Mouse (Mus musculus) MEL (cell line): Measurements from ENCODE around the gene Plekhj1. TPM values are rescaled to one million over a fixed set of nuclear protein-coding genes. Genes with fewer than 3 reads are reported as not detected.

Experiments
- DNase-seq: peaks from one replicate; pipeline ENCODE4 v3.0.0; 2011; ENCODE audit warnings: low read depth, low spot score
- H3K27ac ChIP-seq: 2 replicates; pipeline ENCODE4 v1.5.1; 2012; ENCODE audit warnings: low read depth, mild to moderate bottlenecking, control low read depth, low read length, moderate library complexity; ENCODE audit not compliant: control insufficient read depth
- H3K27me3 ChIP-seq, 2 experiments: fragments of 150-350 bp in 1 of 2; sonication (generic) in 1 of 2; 2 replicates each; pipeline ENCODE4 v1.6.1; 2012; ENCODE audit warnings: low read length in 2 of 2, mild to moderate bottlenecking in 2 of 2, improper control_type of control experiment in 1 of 2, moderate library complexity in 1 of 2; ENCODE audit not compliant: insufficient read depth in 2 of 2, control insufficient read depth in 1 of 2
- H3K36me3 ChIP-seq, 2 experiments: 2 replicates each; pipeline ENCODE4 v1.6.1; 2012 to 2014; ENCODE audit warnings: low read length in 2 of 2, improper control_type of control experiment in 1 of 2, inconsistent platforms in 1 of 2, mild to moderate bottlenecking in 1 of 2; ENCODE audit not compliant: insufficient read depth in 2 of 2, control insufficient read depth in 1 of 2
- H3K4me1 ChIP-seq, 2 experiments: fragments of 150-350 bp in 1 of 2; sonication (generic) in 1 of 2; 2 replicates each; pipeline ENCODE4 v1.6.1; 2012; ENCODE audit warnings: low read length in 2 of 2, improper control_type of control experiment in 1 of 2, mild to moderate bottlenecking in 1 of 2; ENCODE audit not compliant: insufficient read depth in 2 of 2, control insufficient read depth in 1 of 2
- H3K4me3 ChIP-seq, 2 experiments: fragments of 150-350 bp in 1 of 2; sonication (generic) in 1 of 2; 2 replicates each; pipeline ENCODE4 v1.5.1; 2012; ENCODE audit warnings: low read depth in 2 of 2, low read length in 2 of 2, mild to moderate bottlenecking in 2 of 2, moderate library complexity in 2 of 2, control low read depth in 1 of 2, improper control_type of control experiment in 1 of 2; ENCODE audit not compliant: control insufficient read depth in 1 of 2, insufficient read depth in 1 of 2
- H3K79me2 ChIP-seq: 2 replicates; pipeline ENCODE4 v1.6.1; 2012; ENCODE audit warnings: mild to moderate bottlenecking, low read length, moderate library complexity; ENCODE audit not compliant: control insufficient read depth, poor library complexity, insufficient read depth
- H3K9ac ChIP-seq: 2 replicates; pipeline ENCODE4 v1.6.1; 2012; ENCODE audit warnings: low read depth, mild to moderate bottlenecking, control low read depth, low read length, moderate library complexity; ENCODE audit not compliant: control insufficient read depth, poor library complexity, severe bottlenecking
- H3K9me3 ChIP-seq: fragments of 150-350 bp; sonication (generic); replicated peaks from 2 replicates; pipeline ENCODE4 v1.6.1; 2012; ENCODE audit warnings: mild to moderate bottlenecking, low read length, improper control_type of control experiment, moderate library complexity; ENCODE audit not compliant: insufficient read depth
- BHLHE40 ChIP-seq: IDR thresholded peaks from 2 replicates; pipeline ENCODE4 v1.6.1; 2012; ENCODE audit warnings: low read depth, mild to moderate bottlenecking, inconsistent platforms, low read length, improper control_type of control experiment, borderline replicate concordance
- CHD1 ChIP-seq: IDR thresholded peaks from 2 replicates; pipeline ENCODE4 v1.6.1; 2012; ENCODE audit warnings: low read depth, mild to moderate bottlenecking, inconsistent platforms, low read length, improper control_type of control experiment
- CHD2 ChIP-seq: IDR thresholded peaks from 2 replicates; pipeline ENCODE4 v1.6.1; 2011; ENCODE audit warnings: low read length, improper control_type of control experiment
- CTCF ChIP-seq, 3 experiments: IDR thresholded peaks in 2 of 3; conservative IDR thresholded peaks in 1 of 3; 2 replicates each; pipeline ENCODE4 v1.5.1; 2011 to 2012; ENCODE audit warnings: low read length in 3 of 3, low read depth in 2 of 3, mild to moderate bottlenecking in 2 of 3, improper control_type of control experiment in 1 of 3, inconsistent platforms in 1 of 3, mixed read lengths in 1 of 3, moderate library complexity in 1 of 3; ENCODE audit not compliant: control insufficient read depth in 1 of 3, insufficient read depth in 1 of 3, poor library complexity in 1 of 3, severe bottlenecking in 1 of 3
- JUND ChIP-seq: IDR thresholded peaks from 2 replicates; pipeline ENCODE4 v1.6.1; 2011; ENCODE audit warnings: low read depth, mild to moderate bottlenecking, improper control_type of control experiment, low read length
- MAFK ChIP-seq: IDR thresholded peaks from 2 replicates; pipeline ENCODE4 v1.6.1; 2011; ENCODE audit warnings: low read depth, mild to moderate bottlenecking, low read length, improper control_type of control experiment, borderline replicate concordance
- MYB ChIP-seq: IDR thresholded peaks from 2 replicates; pipeline ENCODE4 v1.6.1; 2011; ENCODE audit warnings: mild to moderate bottlenecking, low read depth, low read length, improper control_type of control experiment
- NELFE ChIP-seq: IDR thresholded peaks from 2 replicates; pipeline ENCODE4 v1.6.1; 2011; ENCODE audit warnings: low read depth, low read length, improper control_type of control experiment
- NRF1 ChIP-seq: IDR thresholded peaks from 2 replicates; pipeline ENCODE4 v1.6.1; 2014; ENCODE audit warnings: low read depth, mild to moderate bottlenecking, inconsistent platforms, low read length, improper control_type of control experiment, moderate library complexity; ENCODE audit not compliant: poor library complexity, insufficient read depth, severe bottlenecking
- POLR2A ChIP-seq, 2 experiments: IDR thresholded peaks; 2 replicates each; pipeline ENCODE4 v1.6.1; 2011 to 2012; ENCODE audit warnings: low read length in 2 of 2, mild to moderate bottlenecking in 2 of 2, control low read depth in 1 of 2, improper control_type of control experiment in 1 of 2, low read depth in 1 of 2, moderate library complexity in 1 of 2; ENCODE audit not compliant: control insufficient read depth in 1 of 2, insufficient read depth in 1 of 2, poor library complexity in 1 of 2
- RCOR1 ChIP-seq: IDR thresholded peaks from 2 replicates; pipeline ENCODE4 v1.6.1; 2012; ENCODE audit warnings: low read depth, mild to moderate bottlenecking, inconsistent platforms, low read length, improper control_type of control experiment
- SIN3A ChIP-seq: IDR thresholded peaks from 2 replicates; pipeline ENCODE4 v1.6.1; 2012; ENCODE audit warnings: low read length, improper control_type of control experiment, inconsistent platforms
- TAL1 ChIP-seq: IDR thresholded peaks from 2 replicates; pipeline ENCODE4 v1.6.1; 2012; ENCODE audit warnings: mild to moderate bottlenecking, inconsistent platforms, low read length, moderate library complexity, mixed read lengths
- TCF12 ChIP-seq: IDR thresholded peaks from 2 replicates; pipeline ENCODE4 v1.6.1; 2014; ENCODE audit warnings: low read depth, mild to moderate bottlenecking, inconsistent platforms, low read length, improper control_type of control experiment, moderate library complexity
- ZKSCAN1 ChIP-seq: IDR thresholded peaks from 2 replicates; pipeline ENCODE4 v1.6.1; 2012; ENCODE audit warnings: low read depth, mild to moderate bottlenecking, inconsistent platforms, low read length, improper control_type of control experiment, moderate library complexity
- ZMIZ1 ChIP-seq: IDR thresholded peaks from 2 replicates; pipeline ENCODE4 v1.6.1; 2012; ENCODE audit warnings: low read depth, mild to moderate bottlenecking, inconsistent platforms, low read length, improper control_type of control experiment, moderate library complexity
- ZNF384 ChIP-seq: IDR thresholded peaks from 2 replicates; pipeline ENCODE4 v1.6.1; 2012; ENCODE audit warnings: low read depth, mild to moderate bottlenecking, inconsistent platforms, low read length, improper control_type of control experiment
- polyA plus RNA-seq, 2 experiments: library from polyadenylated mRNA; stranded (reverse) in 1 of 2; unstranded in 1 of 2; fragments of >175 nt in 1 of 2; fragments of >200 nt in 1 of 2; gene quantifications; 2 replicates each; pipeline versions ENCODE4 v1.2.1 to v1.2.4; 2012; ENCODE audit warnings: low replicate concordance in 2 of 2, low read depth in 1 of 2; ENCODE audit not compliant: insufficient read length in 2 of 2, insufficient read depth in 1 of 2, missing spikeins in 1 of 2
- total RNA-seq: library from RNA; depleted of rRNA; stranded (reverse); fragments of 300-350 nt; gene quantifications from 2 replicates; pipeline ENCODE4 v1.2.3, GENCODE M21; 2012

Gene Plekhj1
- total and polyA plus RNA-seq, 3 experiments, result 86.9 to 217 TPM; not detected in 1

- no peak for DNase-seq
- H3K9ac ChIP-seq, result no peak within 1 kb of the TSS
- no peaks in the 10 kb centered on the region for H3K36me3 ChIP-seq
- no peak for TF ChIP-seq TAL1
- TF ChIP-seq JUND, result no peak
- TF ChIP-seq MAFK, result no peak
- no peak for TF ChIP-seq BHLHE40
- TF ChIP-seq CHD2, result no peak
- no peak for TF ChIP-seq RCOR1
- TF ChIP-seq TCF12, result no peak
- H3K4me3 ChIP-seq, result no peak within 1 kb of the TSS
- H3K4me1 ChIP-seq, result peaks cover 0 to 7% of the 10 kb centered on the region in 2 experiments; a peak in 2 of 4 replicates
- no peaks in the 10 kb centered on the region for H3K79me2 ChIP-seq
- no peaks in the 10 kb centered on the region for H3K27me3 ChIP-seq
- H3K9me3 ChIP-seq, result no peaks in the 10 kb centered on the region
- H3K27ac ChIP-seq, result no peak within 1 kb of the TSS
Measured at GRCm38 (mm10) chr10:80843931-80844547, 45.6 kb upstream of the Plekhj1 start, which contains the start of gene Lingo3. Gene Lingo3, minus strand, starts transcription at chr10:80844039.

- H3K4me1 ChIP-seq, result peaks cover 0 to 2% of the 10 kb centered on the region in 2 experiments; a peak in 1 of 4 replicates
- no peak overlapping the region for H3K27ac ChIP-seq
- H3K9me3 ChIP-seq, result no peaks in the 10 kb centered on the region
- no peaks in the 10 kb centered on the region for H3K36me3 ChIP-seq
- TF ChIP-seq NRF1 (no peak), TAL1 (no peak), BHLHE40 (no peak)
- no peak overlapping the region for H3K9ac ChIP-seq
- DNase-seq, result no peak
- H3K4me3 ChIP-seq, result no peak overlapping the region
- no peaks in the 10 kb centered on the region for H3K79me2 ChIP-seq
- no peaks in the 10 kb centered on the region; a peak in 1 of 4 replicates for H3K27me3 ChIP-seq
Measured at GRCm38 (mm10) chr10:80843087-80843930, 44.9 kb upstream of the Plekhj1 start.

DNA sequence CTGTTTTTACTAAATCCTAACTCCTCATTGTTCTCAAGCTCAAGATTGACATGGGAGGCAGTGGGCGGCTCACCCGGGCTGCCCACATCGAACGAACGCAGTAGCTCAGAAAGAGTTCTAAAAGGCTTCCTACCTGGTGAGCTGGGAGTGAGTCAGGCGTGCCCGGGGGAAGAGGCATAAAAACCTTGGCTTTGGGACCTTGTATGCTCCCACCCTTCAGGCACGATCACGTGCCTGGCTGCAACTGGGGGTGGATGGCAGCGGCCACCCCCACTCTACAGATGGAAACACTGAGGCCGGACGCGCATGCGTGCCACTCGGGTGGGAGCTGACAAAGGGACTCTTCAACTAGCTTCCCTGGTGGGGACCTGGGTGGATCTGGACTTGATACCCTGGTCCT lies 43.9 kb upstream of the Plekhj1 start:
- H3K9me3 ChIP-seq, result no peaks in the 10 kb centered on the region
- H3K79me2 ChIP-seq, result no peaks in the 10 kb centered on the region
- H3K27ac ChIP-seq, result no peak overlapping the region
- TF ChIP-seq TCF12, result no peak
- no peak for TF ChIP-seq NRF1
- no peak for TF ChIP-seq CTCF (IDR thresholded peaks at IDR 0.05 in 2 of 3, conservative IDR thresholded peaks at IDR 0.05 in 1 of 3; ENCODE audit: control insufficient read depth in 1 of 3, insufficient read depth in 1 of 3, low read depth in 2 of 3, low read length in 3 of 3, poor library complexity in 1 of 3, severe bottlenecking in 1 of 3)
- no peak for TF ChIP-seq ZKSCAN1
- no peak for TF ChIP-seq CHD1
- no peak for TF ChIP-seq NELFE
- no peak for TF ChIP-seq TAL1
- TF ChIP-seq ZMIZ1, result no peak
- no peak for TF ChIP-seq MYB
- no peak for TF ChIP-seq POLR2A (IDR thresholded peaks at IDR 0.05; ENCODE audit: control insufficient read depth in 1 of 2, insufficient read depth in 1 of 2, low read depth in 1 of 2, low read length in 2 of 2, poor library complexity in 1 of 2)
- no peak for TF ChIP-seq ZNF384
- no peak for TF ChIP-seq SIN3A
- no peaks in the 10 kb centered on the region; a peak in 1 of 4 replicates for H3K27me3 ChIP-seq
- H3K4me3 ChIP-seq, result no peak overlapping the region
- H3K36me3 ChIP-seq, result no peaks in the 10 kb centered on the region
- no peak overlapping the region for H3K9ac ChIP-seq
- no peaks in the 10 kb centered on the region for H3K4me1 ChIP-seq
- DNase-seq, result no peak
